Mouse (Mus musculus): Measurements from ENCODE around the gene Rere. TPM values are rescaled to one million over a fixed set of nuclear protein-coding genes. Genes with fewer than 3 reads are reported as not detected.

The Rere gene
- total RNA-seq, 1 experiment: 21.7 TPM

- Histone ChIP-seq H3K27ac (ENCODE audit: insufficient read depth, low read depth, low read length, poor library complexity, severe bottlenecking) (no peak overlapping the region), H3K36me3 (ENCODE audit: control insufficient read depth, insufficient read depth, low read length, poor library complexity, severe bottlenecking) (peaks cover 4% of the 10 kb centered on the region; the same call in 1 of the 2 replicates), H3K9ac (ENCODE audit: insufficient read depth, low read depth, low read length, poor library complexity, severe bottlenecking) (no peak overlapping the region), H3K9me3 (ENCODE audit: control insufficient read depth, insufficient read depth, low read depth, low read length) (no peaks in the 10 kb centered on the region), H3K4me3 (ENCODE audit: insufficient read depth in 1 of 2, low read depth in 1 of 2, low read length in 2 of 2, poor library complexity in 1 of 2, severe bottlenecking in 1 of 2) (no peak overlapping the region), H3K4me1 (ENCODE audit: control insufficient read depth in 2 of 2, insufficient read depth in 2 of 2, low read length in 2 of 2, poor library complexity in 1 of 2) (peaks cover 0 to 4% of the 10 kb centered on the region in 2 experiments; a peak in 1 of 4 replicates)
- no peak for DNase-seq (ENCODE audit: low read depth, low spot score)
- in situ Hi-C loops (cut with MboI; ENCODE audit: low sequenced_read_pairs in 2 of 2, unreplicated experiment in 2 of 2): no loop called here
- no peak for TF ChIP-seq ZC3H11A (IDR thresholded peaks at IDR 0.05; ENCODE audit: borderline replicate concordance, low read depth, low read length)
- TF ChIP-seq HCFC1 (IDR thresholded peaks at IDR 0.05; ENCODE audit: borderline replicate concordance, insufficient read depth, low read length): no peak
- TF ChIP-seq CHD2 (IDR thresholded peaks at IDR 0.05; ENCODE audit: low read depth, low read length): no peak
- no peak for TF ChIP-seq ZNF384 (IDR thresholded peaks at IDR 0.05; ENCODE audit: low read depth, low read length)
- no peak for TF ChIP-seq MAFK (IDR thresholded peaks at IDR 0.05; ENCODE audit: insufficient read depth, low read depth, low read length)
Observed at GRCm38 (mm10) chr4:150472751-150473436, 191.4 kb downstream of the Rere start.

GRCm38 (mm10) chr4:150473437-150474070 is 192.1 kb downstream of the Rere start:
- Histone ChIP-seq H3K9me3 (ENCODE audit: control insufficient read depth, insufficient read depth, low read depth, low read length) (no peaks in the 10 kb centered on the region), H3K36me3 (ENCODE audit: control insufficient read depth, insufficient read depth, low read length, poor library complexity, severe bottlenecking) (peaks cover 7% of the 10 kb centered on the region; the same call in 1 of the 2 replicates), H3K4me1 (ENCODE audit: control insufficient read depth in 2 of 2, insufficient read depth in 2 of 2, low read length in 2 of 2, poor library complexity in 1 of 2) (peaks cover 0 to 7% of the 10 kb centered on the region in 2 experiments; a peak in 1 of 4 replicates), H3K4me3 (ENCODE audit: insufficient read depth in 1 of 2, low read depth in 1 of 2, low read length in 2 of 2, poor library complexity in 1 of 2, severe bottlenecking in 1 of 2) (no peak overlapping the region), H3K27ac (ENCODE audit: insufficient read depth, low read depth, low read length, poor library complexity, severe bottlenecking) (no peak overlapping the region), H3K9ac (ENCODE audit: insufficient read depth, low read depth, low read length, poor library complexity, severe bottlenecking) (no peak overlapping the region)
- DNase-seq (ENCODE audit: low read depth, low spot score): no peak
- in situ Hi-C loops (cut with MboI; ENCODE audit: low sequenced_read_pairs in 2 of 2, unreplicated experiment in 2 of 2): no loop called here
- TF ChIP-seq ZC3H11A (IDR thresholded peaks at IDR 0.05; ENCODE audit: borderline replicate concordance, low read depth, low read length) (no peak), CHD2 (IDR thresholded peaks at IDR 0.05; ENCODE audit: low read depth, low read length) (no peak), MAFK (IDR thresholded peaks at IDR 0.05; ENCODE audit: insufficient read depth, low read depth, low read length) (no peak), ZNF384 (IDR thresholded peaks at IDR 0.05; ENCODE audit: low read depth, low read length) (no peak), HCFC1 (IDR thresholded peaks at IDR 0.05; ENCODE audit: borderline replicate concordance, insufficient read depth, low read length) (no peak)

- H3K4me3 ChIP-seq (ENCODE audit: insufficient read depth in 1 of 2, low read depth in 1 of 2, low read length in 2 of 2, poor library complexity in 1 of 2, severe bottlenecking in 1 of 2): no peak overlapping the region
- H3K36me3 ChIP-seq (ENCODE audit: control insufficient read depth, insufficient read depth, low read length, poor library complexity, severe bottlenecking): peaks cover 7% of the 10 kb centered on the region; the same call in 1 of the 2 replicates
- H3K9me3 ChIP-seq (ENCODE audit: control insufficient read depth, insufficient read depth, low read depth, low read length): no peaks in the 10 kb centered on the region
- in situ Hi-C loops (cut with MboI; ENCODE audit: low sequenced_read_pairs in 2 of 2, unreplicated experiment in 2 of 2): no loop called here
- no peak overlapping the region for H3K9ac ChIP-seq (ENCODE audit: insufficient read depth, low read depth, low read length, poor library complexity, severe bottlenecking)
- no peak for TF ChIP-seq HCFC1 (IDR thresholded peaks at IDR 0.05; ENCODE audit: borderline replicate concordance, insufficient read depth, low read length)
- TF ChIP-seq ZNF384 (IDR thresholded peaks at IDR 0.05; ENCODE audit: low read depth, low read length): no peak
- TF ChIP-seq ZC3H11A (IDR thresholded peaks at IDR 0.05; ENCODE audit: borderline replicate concordance, low read depth, low read length): no peak
- no peak for TF ChIP-seq MAFK (IDR thresholded peaks at IDR 0.05; ENCODE audit: insufficient read depth, low read depth, low read length)
- no peak for TF ChIP-seq CHD2 (IDR thresholded peaks at IDR 0.05; ENCODE audit: low read depth, low read length)
- no peak for DNase-seq (ENCODE audit: low read depth, low spot score)
- no peak overlapping the region for H3K27ac ChIP-seq (ENCODE audit: insufficient read depth, low read depth, low read length, poor library complexity, severe bottlenecking)
- H3K4me1 ChIP-seq (ENCODE audit: control insufficient read depth in 2 of 2, insufficient read depth in 2 of 2, low read length in 2 of 2, poor library complexity in 1 of 2): peaks cover 0 to 7% of the 10 kb centered on the region in 2 experiments; a peak in 1 of 4 replicates
Observed at GRCm38 (mm10) chr4:150474086-150474485, 192.6 kb downstream of the Rere start.

GRCm38 (mm10) chr4:150476258-150476657 is 194.8 kb downstream of the Rere start:
- H3K4me1 ChIP-seq (ENCODE audit: control insufficient read depth in 2 of 2, insufficient read depth in 2 of 2, low read length in 2 of 2, poor library complexity in 1 of 2): peaks cover 0 to 7% of the 10 kb centered on the region in 2 experiments; a peak in 1 of 4 replicates
- no peak for DNase-seq (ENCODE audit: low read depth, low spot score)
- no peak overlapping the region for H3K27ac ChIP-seq (ENCODE audit: insufficient read depth, low read depth, low read length, poor library complexity, severe bottlenecking)
- no peak overlapping the region for H3K4me3 ChIP-seq (ENCODE audit: insufficient read depth in 1 of 2, low read depth in 1 of 2, low read length in 2 of 2, poor library complexity in 1 of 2, severe bottlenecking in 1 of 2)
- peaks cover 7% of the 10 kb centered on the region; the same call in 1 of the 2 replicates for H3K36me3 ChIP-seq (ENCODE audit: control insufficient read depth, insufficient read depth, low read length, poor library complexity, severe bottlenecking)
- no peak overlapping the region for H3K9ac ChIP-seq (ENCODE audit: insufficient read depth, low read depth, low read length, poor library complexity, severe bottlenecking)
- no peaks in the 10 kb centered on the region for H3K9me3 ChIP-seq (ENCODE audit: control insufficient read depth, insufficient read depth, low read depth, low read length)
- in situ Hi-C loops (cut with MboI; ENCODE audit: low sequenced_read_pairs in 2 of 2, unreplicated experiment in 2 of 2): no loop called here
- TF ChIP-seq HCFC1 (IDR thresholded peaks at IDR 0.05; ENCODE audit: borderline replicate concordance, insufficient read depth, low read length): no peak
